Mouse (Mus musculus) small intestine, adult 2 months (tissue): ENCODE results near the gene Rnase9.

Source experiments
- CTCF ChIP-seq: fragments of 200-500 bp; IDR thresholded peaks from 2 replicates; pipeline ENCODE4 v1.5.1; 2012; ENCODE audit warnings: low read depth, mild to moderate bottlenecking, control low read depth, inconsistent platforms, low read length, moderate library complexity, mixed read lengths; ENCODE audit not compliant: insufficient replicate concordance, insufficient read length; ENCODE audit errors: extremely low read depth
- POLR2A ChIP-seq: fragments of 200-500 bp; IDR thresholded peaks from 2 replicates; pipeline ENCODE4 v1.6.1; 2012; ENCODE audit warnings: low read depth, mild to moderate bottlenecking, control low read depth, inconsistent platforms, low read length, moderate library complexity

DNA sequence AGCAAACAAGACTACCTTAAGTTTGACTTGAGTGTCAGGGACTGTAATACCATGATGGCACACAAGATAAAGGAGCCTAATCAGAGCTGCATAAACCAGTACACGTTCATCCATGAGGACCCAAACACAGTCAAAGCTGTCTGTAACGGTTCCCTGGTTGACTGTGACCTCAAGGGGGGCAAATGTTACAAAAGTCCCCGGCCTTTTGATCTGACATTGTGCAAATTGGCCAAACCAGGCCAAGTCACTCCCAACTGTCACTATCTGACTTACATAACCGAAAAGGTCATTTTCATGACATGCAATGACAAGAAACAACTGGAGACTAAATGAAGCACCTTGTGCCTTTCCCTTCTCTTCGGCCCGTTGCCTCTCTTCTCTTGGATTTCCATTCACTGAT, 32.1 kb downstream of the Rnase9 start:
- no peak for TF ChIP-seq CTCF
- no peak for TF ChIP-seq POLR2A
